Mouse (Mus musculus) adrenal gland, adult 18-20 months (tissue): ENCODE measurements around the gene Stk10. TPM values are rescaled to one million over a fixed set of nuclear protein-coding genes. Genes with fewer than 3 reads are reported as not detected.
A peak's percentile ranks its signal among the peaks of the same experiment; 100 is the strongest.
"Not testable (repeated sequence)": the region's sequence is repeated elsewhere in the genome, so short reads cannot be mapped to it uniquely, and the experiment has no call there.

Experiments
- DNase-seq, 2 experiments: peaks; one replicate each; pipeline ENCODE4 v3.0.0; 2021 to 2022; ENCODE audit warnings: low spot score in 2 of 2
- long read RNA-seq, 2 experiments: library from polyadenylated mRNA; stranded (forward); transcript quantifications; one replicate each; pipeline ENCODE4 v2.0.0; 2021
- total RNA-seq, 2 experiments: library from RNA; stranded (reverse); gene quantifications; 1 replicate in 1 of 2; 2 replicates in 1 of 2; pipeline ENCODE4 v1.2.3; 2021

Gene Stk10
- total RNA-seq, result 10 to 100 TPM in 1 of 2 experiments, 1 to 10 TPM in 1; 9.8 to 13.3 TPM
- long read RNA-seq, experiment 1, full-length matches to known transcripts, result 11 of 11 reads
- long read RNA-seq, experiment 1, partial matches to known transcripts, result 0 of 11 reads
- long read RNA-seq, experiment 1, other reads (novel, unspliced or antisense), result 0 of 11 reads
- long read RNA-seq, experiment 2, full-length matches to known transcripts, result 2 of 10 reads
- long read RNA-seq, experiment 2, partial matches to known transcripts, result 8 of 10 reads
- long read RNA-seq, experiment 2, other reads (novel, unspliced or antisense), result 0 of 10 reads

DNA sequence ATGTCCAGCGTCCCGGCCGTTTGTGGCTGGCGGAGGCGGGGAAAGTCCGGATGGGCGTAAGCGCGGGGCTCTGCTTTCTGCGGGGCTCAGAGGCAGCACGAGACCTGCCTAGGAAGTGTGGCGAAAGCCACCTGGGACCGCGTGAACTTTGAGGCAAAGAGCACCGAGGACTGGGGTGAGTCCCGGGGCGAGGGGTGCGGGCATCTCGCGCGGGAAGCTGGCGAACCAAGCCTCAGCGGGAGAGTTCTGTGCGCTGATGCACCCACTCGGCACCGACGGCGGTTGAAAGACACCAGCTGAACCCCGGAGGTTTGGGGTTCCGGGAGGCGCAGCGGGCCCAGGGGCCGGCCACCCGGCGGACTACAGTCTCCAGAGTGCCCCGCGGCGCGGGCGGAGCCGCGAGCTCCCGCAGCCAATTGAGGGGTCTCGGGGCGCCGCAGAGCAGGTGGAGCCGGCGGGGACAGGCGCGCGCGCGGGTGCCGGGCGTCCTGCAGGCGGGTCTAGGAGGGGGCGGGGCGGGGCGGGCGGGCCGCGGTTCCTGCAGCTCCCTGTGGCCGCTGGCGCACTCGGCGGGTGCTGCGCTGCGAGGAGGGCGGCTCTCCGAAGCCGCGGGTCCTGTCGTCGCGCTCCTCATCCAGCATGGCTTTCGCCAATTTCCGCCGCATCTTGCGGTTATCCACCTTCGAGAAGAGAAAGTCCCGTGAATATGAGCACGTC lies at the start of gene Stk10:
Stk10 (plus strand) TSS at position 541 of the 717 bp plus-strand sequence.
- peak; percentile 86 to 90 for DNase-seq

DNA sequence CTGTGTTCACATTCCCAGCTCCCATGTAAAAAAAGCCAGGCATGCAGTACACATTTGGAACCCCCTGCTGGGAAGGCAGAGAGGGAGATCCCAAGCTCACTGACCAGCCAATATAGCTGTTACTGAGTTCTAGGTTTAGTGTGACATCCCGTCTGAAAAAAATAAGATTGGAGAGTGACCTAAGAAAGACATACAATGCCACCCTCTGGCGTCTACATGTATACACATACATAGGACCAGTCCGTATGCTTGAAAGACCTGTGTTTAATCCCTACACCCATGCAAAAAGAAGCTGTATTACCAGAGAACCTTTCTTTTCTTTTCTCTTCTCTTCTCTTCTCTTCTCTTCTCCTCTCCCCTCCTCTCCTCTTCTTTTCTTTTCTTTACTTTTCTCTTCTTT lies 47.8 kb upstream of the Stk10 start:
- DNase-seq, result no peak

DNA sequence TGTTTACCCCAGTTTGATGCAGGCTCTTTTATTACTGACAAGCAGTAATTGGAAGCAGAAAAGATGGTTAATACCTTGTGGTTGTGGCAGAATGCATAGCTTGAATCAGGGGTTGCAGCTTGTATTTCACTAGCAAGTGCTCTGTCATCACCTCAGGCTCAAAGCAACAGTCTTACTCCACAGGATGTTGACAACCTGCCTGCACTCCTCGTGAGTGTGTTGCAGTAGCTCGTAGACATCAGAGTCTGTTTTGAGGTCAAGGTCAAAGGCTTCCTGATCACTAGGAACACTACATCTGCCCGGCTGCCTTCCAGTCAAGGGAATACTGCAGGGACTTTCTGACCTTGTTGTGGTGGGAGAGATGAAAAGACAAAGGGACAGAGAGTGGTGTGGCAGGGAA lies 46.5 kb upstream of the Stk10 start:
- no peak for DNase-seq

DNA sequence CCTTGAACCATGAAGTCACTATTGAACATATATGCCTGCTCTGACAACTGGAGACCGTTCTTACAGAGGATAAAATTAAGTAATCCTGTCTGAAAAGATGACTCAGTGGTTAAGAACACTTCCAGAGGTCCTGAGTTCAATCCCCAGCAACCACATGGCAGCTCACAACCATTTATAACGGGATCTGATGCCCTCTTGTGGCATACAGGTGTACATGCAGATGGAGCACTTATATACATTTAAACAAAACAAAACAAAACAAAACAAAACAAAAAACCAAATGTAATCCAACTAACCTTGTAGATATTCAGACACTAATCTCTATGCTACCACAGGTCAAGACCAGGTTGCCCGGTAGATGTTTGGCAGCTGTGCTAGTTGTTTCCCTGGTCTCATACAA lies 45.6 kb upstream of the Stk10 start:
- no peak for DNase-seq

DNA sequence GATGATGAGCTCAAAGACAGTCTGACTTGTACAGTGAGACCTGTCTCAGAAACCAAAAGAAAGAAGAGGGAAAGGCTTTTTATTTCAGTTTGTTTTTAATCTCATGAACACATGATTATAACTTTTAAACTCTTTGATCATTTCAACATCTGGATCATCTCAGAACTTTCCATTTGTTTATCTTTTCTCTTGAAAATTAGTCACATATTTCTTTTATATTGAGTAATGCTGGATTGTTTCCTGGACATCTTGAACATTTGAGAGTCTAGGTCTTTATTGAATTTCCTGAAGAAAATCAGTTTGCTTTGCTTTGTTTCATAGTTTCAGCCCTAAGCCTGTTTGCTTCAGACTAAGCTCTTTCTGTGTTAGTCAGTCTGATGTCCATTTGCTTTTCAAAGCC lies 44.8 kb upstream of the Stk10 start:
- DNase-seq, result no peak

DNA sequence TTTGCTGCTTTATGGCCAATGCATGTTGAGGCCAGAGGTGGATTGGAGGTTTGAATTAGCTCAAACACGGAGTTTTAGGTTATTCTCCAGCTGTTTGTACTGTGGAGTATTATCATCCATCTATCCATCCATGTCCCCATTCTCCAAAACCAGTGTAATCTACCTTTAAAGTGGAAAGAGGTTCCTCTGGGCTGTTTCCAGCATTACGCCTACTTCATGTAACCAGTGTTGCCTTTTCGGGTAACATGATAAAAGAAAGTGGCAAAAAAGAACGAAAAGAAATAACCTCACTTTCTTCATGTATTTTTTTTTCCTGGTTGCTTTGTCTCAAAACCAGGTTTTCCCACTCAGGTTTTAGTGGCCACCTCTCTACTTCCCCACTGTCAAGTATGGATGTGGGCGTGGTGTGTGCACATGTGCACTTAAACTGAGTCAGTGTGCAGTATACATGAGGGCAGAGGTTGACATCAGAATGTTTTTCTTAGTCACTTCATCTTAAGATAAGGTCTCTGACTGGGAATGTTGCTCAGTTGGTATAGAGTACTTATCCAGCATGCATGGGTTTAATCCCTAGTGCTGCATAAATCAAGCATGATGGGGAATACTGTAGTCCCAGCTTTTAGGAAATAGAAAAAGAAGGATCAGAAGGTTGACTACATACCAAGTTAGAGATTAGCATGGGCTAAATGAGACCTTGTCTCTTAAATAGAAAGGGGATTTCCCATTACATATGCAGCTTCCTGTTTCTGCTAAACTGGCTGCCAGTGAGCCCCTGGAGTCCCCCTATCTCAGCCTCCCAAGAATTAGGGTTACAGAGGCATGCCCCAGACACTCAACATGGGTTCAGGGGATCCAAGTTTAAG lies 44.1 kb upstream of the Stk10 start:
- DNase-seq, result no peak

DNA sequence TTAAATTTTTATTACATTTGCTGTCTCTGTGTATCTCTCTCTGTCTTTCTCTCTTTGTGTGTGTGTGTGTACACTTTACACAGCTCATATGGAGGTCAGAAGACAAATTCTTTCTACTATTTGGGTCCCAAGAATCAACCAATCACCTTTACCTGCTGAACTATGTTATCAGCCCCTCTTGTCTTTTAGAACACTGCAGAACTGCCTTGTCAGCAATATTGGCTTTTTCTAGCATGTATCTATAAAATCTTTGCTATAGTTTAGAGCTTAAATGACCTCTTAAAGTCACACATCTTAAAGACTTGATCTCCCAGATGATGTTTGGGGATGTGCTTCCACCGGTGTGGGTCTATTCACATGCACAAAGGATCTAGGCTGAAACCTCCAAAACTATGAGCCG lies 42.0 kb upstream of the Stk10 start:
- DNase-seq, result no peak

DNA sequence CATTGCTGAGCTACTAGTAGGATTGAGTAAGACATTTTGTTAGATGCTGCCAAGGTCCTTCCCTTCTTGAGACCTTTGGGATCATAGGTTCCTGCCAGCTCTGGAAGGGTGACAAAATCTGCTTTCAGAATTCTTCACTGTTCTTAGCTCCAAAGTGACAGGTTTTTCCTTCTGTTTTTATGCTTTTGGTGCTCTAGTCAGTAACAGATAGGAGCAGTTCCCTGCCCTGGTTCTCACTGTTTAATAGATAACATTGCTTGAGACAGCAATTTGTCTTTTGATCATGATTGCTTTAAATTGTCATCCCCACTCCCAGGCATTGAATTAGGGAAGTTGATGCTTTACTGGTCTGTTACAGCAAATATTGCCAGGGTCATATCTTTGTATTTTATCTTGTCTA lies 39.8 kb upstream of the Stk10 start:
- DNase-seq, result no peak

DNA sequence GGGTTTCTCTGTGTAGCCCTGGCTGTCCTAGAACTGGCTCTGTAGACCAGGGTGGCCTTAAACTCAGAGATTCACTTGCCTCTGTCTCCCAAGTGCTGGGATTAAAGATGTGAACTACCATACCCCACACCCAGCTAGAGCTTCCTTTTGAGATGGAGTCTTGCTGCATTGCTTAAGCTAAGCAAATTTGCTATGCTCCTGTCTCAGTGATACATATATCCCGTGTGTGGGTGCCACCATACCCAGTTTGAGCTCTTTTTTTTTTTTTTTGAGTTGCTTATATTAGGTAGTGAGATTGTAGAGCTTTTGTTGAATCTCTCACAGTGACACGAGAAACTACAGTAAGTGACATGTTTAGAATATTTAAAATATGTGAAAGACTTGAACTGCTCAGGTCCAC lies 37.8 kb upstream of the Stk10 start:
- DNase-seq, result no peak

DNA sequence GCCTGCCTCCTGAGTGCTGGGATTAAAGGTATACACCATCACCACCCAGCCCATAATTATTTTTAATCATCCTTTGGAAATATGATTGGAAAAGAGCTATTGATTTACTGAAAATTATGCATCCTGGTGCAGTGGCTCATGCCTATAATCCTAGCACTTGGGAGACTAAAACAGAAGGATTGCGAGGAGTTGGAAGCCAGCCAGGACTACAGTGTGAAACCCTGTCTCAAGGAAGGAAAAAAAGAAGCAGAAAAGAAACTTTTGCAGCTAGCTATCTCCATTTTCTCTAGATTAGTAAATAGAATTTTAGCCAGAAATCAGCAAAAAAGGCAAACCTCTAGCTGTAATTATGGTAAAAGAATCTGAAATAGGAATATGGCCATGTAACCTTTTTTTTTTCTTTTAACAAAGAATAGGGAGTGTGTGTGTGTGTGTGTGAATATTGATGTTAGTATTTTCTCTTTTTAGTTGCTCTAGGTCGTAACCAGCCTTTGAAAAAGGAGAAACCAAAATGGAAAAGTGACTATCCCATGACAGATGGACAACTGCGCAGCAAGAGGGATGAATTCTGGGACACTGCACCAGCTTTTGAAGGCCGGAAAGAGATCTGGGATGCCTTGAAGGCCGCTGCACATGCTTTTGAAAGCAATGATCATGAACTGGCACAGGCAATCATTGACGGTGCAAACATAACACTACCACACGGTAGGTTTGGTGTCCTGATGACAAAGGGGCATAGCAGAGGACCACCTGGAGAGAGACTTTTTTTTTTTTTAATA lies 34.2 kb upstream of the Stk10 start:
- peak; percentile 25 to 36 for DNase-seq

DNA sequence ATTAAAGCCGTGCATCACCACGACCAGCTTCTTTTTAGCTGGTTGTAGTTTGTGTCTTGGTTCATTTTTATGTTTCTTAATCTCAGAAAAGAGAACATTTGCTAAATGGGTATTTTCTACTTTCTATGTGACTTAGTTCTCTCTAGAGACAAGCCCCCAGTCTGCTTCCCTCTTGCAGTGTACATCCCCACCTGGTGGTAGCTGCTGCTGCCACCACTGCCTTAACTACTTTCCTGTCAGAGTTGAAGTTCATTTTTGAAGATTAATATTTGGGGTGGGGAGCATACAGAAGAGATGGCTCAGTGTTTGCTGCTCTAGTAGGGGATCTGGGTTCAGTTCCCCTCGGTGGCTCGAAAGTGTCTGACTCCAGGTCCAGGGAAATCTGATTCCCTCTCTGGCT lies 33.2 kb upstream of the Stk10 start:
- DNase-seq, result no peak

DNA sequence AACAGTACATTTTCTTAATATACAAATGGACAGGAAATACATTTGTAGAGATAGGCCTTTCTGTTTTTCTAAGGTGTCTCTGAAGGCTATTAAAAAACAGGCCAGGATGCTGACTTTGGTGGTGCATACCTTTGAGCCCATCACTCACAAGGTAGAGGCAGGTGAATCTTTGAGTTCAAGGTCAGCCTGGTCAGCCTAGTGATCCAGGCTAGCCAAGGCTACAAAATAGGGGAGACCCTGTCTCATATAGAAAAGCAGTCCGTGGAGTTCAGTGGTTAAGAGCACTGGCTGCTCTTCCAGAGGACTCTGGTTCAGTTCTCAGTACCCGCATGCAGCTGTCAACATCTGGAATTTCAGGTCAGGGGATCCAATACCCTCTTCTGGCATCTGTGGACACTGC lies 29.4 kb upstream of the Stk10 start:
- DNase-seq, result no peak

DNA sequence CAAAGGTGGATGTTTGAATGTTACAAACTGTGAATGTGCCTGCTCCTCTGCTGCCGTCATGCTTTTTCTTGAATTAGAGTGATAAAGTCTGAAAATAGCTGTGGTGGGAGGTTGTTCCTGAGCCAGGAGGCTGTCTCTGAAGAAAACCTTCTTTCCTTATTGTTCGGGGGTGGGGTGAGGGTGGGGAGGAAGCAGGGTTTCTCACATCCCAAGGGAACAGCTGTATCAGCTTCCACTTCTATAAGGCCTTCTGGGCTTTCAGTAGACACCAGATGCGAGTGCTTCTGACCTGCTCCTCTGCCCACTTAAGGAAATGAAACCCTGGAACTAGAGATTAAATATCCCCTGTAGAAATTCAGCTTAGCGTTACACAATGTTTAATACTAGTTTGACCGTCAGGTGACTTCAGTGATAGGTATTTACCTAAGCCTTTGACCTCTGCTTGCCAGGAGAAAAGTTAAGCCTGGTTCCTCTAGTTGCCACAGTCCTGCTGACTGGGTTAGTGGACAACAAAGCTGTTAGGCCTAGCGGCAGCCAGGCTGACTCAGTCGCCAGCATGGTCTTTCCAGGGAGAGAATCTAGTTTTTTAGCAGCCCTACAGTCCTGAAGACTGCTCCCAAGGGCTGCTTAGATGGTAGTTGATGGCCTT lies 27.9 kb upstream of the Stk10 start:
- DNase-seq, result no peak

DNA sequence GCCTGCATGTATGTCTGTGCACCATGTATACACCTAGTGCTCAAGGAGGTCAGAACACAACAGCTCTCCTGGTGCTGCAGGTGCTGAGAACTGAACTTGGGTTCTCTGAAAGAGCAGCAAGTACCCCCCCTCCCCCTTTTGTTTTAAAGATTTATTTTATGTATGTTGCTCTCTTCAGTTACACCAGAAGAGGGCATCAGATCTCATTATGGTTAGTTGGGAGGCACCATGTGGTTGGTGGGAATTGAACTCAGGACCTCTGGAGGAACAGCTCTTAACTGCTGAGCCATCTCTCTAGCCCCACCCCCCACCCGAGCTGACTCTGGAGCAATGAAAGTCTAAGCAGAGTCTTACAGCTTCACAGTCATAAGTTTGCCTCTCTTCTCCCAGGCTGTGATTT lies 22.2 kb upstream of the Stk10 start:
- DNase-seq, result no peak

DNA sequence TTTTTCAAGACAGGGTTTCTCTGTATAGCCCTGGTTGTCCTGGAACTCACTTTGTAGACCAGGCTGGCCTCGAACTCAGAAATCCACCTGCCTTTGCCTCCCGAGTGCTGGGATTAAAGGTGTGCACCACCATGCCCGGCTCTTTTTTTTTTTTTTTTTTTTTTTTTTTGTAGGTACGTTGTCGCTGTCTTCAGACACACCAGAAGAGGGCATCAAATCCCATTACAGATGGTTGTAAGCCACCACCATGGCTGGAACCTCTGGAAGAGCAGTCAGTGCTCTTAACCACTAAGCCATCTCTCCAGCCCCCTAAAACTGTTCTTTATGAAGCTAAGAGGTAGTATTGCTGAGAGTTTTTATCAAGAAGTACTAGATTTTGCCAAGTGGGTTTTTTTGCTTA lies 18.3 kb upstream of the Stk10 start:
- not testable (repeated sequence) for DNase-seq

DNA sequence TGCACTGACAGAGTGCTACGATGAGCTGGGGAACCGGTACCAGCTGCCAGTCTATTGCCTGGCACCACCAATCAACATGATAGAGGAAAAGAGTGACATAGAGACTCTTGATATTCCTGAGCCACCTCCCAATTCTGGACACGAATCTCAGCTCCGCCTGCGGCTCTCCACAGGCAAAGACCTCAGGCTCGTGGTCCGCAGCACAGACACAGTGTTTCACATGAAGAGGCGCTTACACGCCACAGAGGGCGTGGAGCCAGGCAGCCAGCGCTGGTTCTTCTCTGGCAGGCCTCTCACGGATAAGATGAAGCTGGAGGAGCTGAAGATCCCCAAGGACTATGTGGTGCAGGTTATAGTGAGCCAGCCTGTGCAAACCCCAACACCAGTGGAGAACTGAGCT lies 17.0 kb upstream of the Stk10 start:
- no peak for DNase-seq

DNA sequence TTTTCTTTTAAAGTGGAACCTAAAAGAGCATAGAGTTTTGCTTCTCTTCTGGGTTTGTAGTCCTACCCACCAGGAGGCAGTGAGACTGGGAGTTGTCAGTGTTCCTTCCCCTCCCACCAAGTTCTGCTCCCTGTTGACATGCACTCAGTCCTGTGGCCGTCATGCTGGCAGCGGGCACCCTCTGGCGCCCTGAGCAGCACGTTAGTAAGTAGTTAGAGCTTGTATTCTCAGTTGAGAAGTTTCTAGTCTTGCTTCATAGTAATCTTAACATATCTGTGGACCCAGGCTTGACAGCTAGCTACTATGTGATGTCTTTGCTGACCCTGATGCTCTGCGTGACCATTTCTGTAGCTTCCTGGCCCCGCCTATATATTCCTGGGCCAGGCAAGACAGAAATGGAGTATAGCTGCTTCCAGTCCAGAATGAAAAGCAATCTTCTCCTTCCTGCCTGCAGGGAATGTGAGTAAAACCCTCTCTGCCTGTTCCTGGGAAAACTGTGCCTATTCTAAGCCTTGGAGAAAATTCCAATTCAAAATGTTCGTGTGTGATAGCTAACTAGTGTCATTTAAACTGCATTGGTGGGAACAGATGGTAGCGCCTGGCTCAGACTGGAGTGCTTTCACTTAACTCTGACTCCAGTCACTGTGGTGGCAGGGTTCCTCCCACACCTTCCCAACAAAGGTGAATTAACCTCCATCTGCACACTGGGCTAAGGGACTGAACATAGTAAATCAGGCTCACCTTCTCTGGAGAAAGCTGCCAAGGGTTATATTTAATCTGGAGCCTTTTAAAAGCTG lies 16.0 kb upstream of the Stk10 start:
- no peak for DNase-seq

DNA sequence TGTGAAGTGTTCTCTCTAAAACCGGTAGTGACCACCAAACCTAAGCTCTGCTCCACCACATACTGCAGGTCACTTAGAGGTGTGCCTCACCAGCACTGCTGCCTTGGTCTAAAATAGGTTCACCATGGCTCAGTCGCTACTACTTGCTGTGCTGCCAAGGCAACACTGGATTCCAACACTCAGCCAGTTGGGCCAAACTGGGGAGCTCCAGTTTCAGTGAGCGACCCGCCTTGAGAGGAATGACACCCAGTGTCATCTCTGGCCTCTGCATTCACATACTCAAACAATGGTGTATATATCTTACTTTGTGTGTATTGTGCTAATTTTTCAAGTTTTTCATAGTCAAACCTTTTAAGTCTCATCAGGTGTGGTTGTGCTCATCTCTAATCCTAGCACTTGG lies 14.3 kb upstream of the Stk10 start:
- DNase-seq, result no peak

DNA sequence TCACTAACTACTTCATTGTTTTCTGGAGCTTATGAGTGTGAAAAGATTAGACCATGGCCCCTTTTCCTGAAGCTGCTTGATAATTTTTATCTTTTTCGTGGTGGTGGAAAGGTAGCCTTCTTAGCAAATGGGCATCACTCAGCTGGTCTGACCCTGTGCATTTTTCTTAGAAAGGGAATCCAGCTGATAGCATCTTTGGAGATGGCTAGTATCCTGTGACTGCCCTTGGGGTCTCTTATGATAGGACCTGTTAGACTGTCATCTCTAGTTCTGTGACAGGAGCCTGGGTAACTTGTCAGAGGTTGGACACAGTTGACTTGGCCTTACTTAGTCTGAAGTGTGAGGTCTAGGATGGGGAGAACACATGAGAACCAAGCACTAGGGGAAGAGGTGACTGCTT lies 13.8 kb upstream of the Stk10 start:
- no peak for DNase-seq

DNA sequence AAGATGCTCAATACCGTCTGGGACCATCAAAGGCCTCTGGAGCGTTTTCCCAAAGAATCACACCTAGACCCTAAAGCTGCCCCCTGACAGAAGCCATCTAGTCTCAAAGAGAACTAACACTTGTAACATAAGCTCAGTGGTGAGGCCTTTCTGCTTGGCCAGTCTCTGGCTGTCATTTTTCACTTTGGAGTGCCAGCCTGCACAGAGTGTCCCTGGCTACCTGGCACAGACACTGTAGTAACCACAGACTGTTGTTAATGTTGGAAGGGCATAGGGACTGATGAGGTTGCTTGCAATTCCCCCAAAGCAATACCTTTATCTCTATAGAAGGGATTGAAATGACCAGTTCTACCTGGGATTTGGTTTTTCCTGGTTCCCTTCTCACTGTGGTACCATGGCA lies 11.9 kb upstream of the Stk10 start:
- DNase-seq, result peak in 1 of 2 experiments; percentile 6
